Mouse (Mus musculus): ENCODE data around the gene Rab9b. TPM values are rescaled to one million over a fixed set of nuclear protein-coding genes. Genes with fewer than 3 reads are reported as not detected.
A peak's percentile ranks its signal among the peaks of the same experiment; 100 is the strongest.

Gene Rab9b
- 12.2 and 12.9 TPM in 2 replicates for polyA plus RNA-seq (2012; rRNA removed)

DNA sequence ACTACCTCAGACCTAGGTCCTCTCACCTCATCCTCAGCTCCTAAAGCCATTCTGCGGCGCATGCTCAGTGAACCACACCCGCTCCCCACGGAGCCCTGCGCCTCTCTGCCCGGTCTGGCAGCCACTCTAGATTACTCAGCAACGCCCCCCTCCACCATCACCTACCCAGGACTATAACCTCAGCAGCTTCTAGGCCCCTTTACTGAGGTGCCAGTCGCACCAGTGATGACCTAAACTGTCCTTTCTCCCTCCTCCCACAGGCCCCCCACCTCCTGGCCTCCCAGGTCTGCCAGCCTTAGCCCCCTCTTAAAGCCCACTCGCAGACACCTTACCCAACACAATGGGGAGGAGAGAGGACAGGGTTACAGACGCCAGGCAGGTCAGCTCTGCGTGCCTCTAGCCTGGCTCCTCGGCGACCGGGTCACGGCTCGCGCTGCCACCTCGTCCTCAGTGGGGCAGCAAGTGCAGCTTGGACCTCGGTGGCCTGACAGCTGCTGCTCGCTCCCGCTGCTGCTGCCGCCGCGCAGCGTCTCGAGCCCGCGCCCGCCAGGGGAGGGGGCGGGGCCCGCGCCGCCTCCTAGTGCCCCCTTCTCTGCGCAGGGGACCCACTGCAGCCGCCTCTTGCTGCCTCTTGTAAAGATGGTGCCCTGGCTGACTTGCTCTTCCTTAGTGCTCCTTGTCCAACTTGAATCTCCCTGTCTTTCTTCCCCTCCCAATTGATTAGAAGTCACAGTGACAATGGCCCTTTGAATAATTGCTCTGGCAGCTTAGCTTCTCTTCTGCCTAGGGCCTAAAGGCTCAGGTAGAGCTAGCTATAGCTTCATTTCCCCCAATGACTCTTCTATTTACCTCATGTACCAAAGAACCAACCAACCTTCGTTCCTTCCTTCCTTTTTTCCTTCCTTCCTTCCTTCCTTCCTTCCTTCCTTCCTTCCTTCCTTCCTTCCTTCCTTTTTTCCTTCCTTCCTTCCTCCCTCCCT, at the start of gene Rab9b:
Rab9b (minus strand) TSS at position 695 of the 980 bp plus-strand sequence.
- Histone ChIP-seq H3K27ac (ENCODE audit: insufficient read depth, low read length) (peak within 1 kb of the TSS; percentile 95), H3K4me1 (ENCODE audit: control insufficient read depth, insufficient read depth, low read length) (no peaks in the 10 kb centered on the region), H3K27me3 (ENCODE audit: control insufficient read depth, insufficient read depth, low read length) (no peaks in the 10 kb centered on the region), H3K4me3 (replicated peaks; ENCODE audit: insufficient read depth, low read depth, low read length) (peak within 1 kb of the TSS; percentile 97)
- DNase-seq, result peak; percentile 73 to 74
- 15% methylated on average over 16 of the region's 36 CpGs for WGBS
- TF ChIP-seq CTCF (IDR thresholded peaks at IDR 0.05; ENCODE audit: borderline replicate concordance, insufficient read depth, low read depth, low read length), result no peak
- TF ChIP-seq POLR2A (IDR thresholded peaks at IDR 0.05; ENCODE audit: borderline replicate concordance, insufficient read depth, low read length), result 0 out of 2 replicates have a peak, but pooled peaks have one; percentile 28

DNA sequence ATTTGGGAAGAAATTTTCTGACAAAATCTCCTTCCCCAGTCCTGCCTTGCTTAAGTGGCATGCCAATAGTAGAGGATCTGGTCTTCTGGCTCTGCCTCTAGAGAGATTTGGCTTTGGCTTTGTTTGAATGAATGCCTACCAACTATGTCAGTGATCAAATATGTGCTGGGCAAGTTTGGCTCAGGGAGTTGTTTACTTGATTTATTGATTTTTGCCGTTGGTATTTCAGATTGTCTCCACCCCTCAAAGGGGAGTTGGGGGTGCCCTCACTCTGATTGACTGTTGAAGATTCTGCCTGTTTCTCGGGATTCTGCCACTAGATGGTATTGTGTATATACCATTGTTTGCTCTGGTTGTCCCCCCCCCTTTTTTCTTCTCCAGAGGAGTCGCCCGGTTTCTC, 35.8 kb upstream of the Rab9b start:
- Histone ChIP-seq H3K27me3 (ENCODE audit: control insufficient read depth, insufficient read depth, low read length) (no peaks in the 10 kb centered on the region), H3K27ac (ENCODE audit: insufficient read depth, low read length) (no peak overlapping the region), H3K4me1 (ENCODE audit: control insufficient read depth, insufficient read depth, low read length) (no peaks in the 10 kb centered on the region), H3K4me3 (replicated peaks; ENCODE audit: insufficient read depth, low read depth, low read length) (no peak overlapping the region)
- DNase-seq, result no peak
- WGBS, result 46% methylated on average over 4 of the region's 4 CpGs
- TF ChIP-seq POLR2A (IDR thresholded peaks at IDR 0.05; ENCODE audit: borderline replicate concordance, insufficient read depth, low read length), result no peak
- no peak for TF ChIP-seq CTCF (IDR thresholded peaks at IDR 0.05; ENCODE audit: borderline replicate concordance, insufficient read depth, low read depth, low read length)

DNA sequence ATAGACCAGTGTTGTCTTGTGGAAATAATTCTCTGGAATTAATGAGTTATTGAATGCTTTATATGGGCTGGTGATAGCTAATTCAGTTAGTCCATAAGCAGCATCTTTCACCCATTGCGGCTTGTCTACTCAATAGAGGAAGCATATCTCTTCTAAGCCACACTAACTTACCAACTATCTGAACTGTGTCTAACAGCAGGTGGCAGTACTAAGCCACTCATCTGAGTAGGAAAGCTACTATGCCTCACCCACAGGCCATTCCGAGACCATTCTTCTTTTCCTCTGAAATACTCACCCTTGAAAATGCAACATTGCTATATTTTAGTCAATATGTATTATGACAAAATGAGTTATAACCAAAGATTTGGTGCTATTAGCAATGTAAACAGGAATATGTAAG, 27.2 kb upstream of the Rab9b start:
- no peaks in the 10 kb centered on the region for H3K4me1 ChIP-seq (ENCODE audit: control insufficient read depth, insufficient read depth, low read length)
- TF ChIP-seq POLR2A (IDR thresholded peaks at IDR 0.05; ENCODE audit: borderline replicate concordance, insufficient read depth, low read length), result no peak
- TF ChIP-seq CTCF (IDR thresholded peaks at IDR 0.05; ENCODE audit: borderline replicate concordance, insufficient read depth, low read depth, low read length), result peak; percentile 23; the same call in 1 of the 2 replicates
- DNase-seq, result peak in 1 of 2 experiments; percentile 1
- H3K27ac ChIP-seq (ENCODE audit: insufficient read depth, low read length), result no peak overlapping the region
- H3K27me3 ChIP-seq (ENCODE audit: control insufficient read depth, insufficient read depth, low read length), result no peaks in the 10 kb centered on the region
- 63% methylated on average over 2 of the region's 2 CpGs for WGBS
- no peak overlapping the region for H3K4me3 ChIP-seq (replicated peaks; ENCODE audit: insufficient read depth, low read depth, low read length)

DNA sequence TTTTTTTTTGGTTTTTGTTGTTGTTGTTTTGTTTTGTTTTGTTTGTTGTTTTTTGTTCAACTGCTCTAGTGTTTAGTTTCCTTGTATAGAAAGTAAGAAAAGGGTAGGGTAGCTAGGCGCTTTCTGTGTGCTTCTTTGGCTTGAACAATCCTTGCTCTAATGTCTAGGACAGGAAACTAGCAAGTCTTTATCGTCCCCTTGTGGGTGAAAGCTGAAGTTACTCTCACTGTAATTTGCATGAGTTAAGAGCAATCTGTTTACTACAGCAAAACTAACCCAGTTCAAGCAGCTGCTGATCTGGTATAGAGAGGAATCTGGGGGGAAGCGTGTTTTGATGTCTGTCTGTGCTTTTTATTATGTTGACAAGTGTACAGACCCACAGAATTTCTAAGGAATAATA, 18.3 kb downstream of the Rab9b start:
- no peak for DNase-seq
- Histone ChIP-seq H3K4me1 (ENCODE audit: control insufficient read depth, insufficient read depth, low read length) (no peaks in the 10 kb centered on the region), H3K27ac (ENCODE audit: insufficient read depth, low read length) (no peak overlapping the region), H3K4me3 (replicated peaks; ENCODE audit: insufficient read depth, low read depth, low read length) (no peak overlapping the region), H3K27me3 (ENCODE audit: control insufficient read depth, insufficient read depth, low read length) (no peaks in the 10 kb centered on the region)
- 43% methylated on average over 3 of the region's 3 CpGs for WGBS
- TF ChIP-seq POLR2A (IDR thresholded peaks at IDR 0.05; ENCODE audit: borderline replicate concordance, insufficient read depth, low read length) (no peak), CTCF (IDR thresholded peaks at IDR 0.05; ENCODE audit: borderline replicate concordance, insufficient read depth, low read depth, low read length) (no peak)

DNA sequence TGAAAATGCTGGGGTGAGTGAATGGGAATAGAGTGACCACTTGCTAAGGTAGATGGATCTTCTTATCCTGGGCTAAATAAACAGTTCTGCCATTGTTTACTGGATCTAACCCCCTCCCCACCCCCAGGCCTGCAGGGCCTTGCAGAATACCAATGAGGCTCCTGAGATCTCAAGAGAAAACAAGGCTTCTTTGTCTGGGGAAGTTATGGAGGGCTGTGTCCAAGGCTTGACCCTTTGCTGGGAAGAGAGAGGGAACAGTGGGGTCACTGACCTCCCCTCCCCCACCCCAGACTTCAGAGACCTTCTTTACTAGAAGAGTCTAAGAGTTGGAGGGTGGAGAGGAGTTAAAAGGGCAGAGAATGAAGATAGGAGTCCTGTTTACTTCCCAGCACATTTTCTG, 39.9 kb downstream of the Rab9b start:
- H3K4me1 ChIP-seq (ENCODE audit: control insufficient read depth, insufficient read depth, low read length), result no peaks in the 10 kb centered on the region
- no peak for DNase-seq
- no peak overlapping the region for H3K4me3 ChIP-seq (replicated peaks; ENCODE audit: insufficient read depth, low read depth, low read length)
- TF ChIP-seq POLR2A (IDR thresholded peaks at IDR 0.05; ENCODE audit: borderline replicate concordance, insufficient read depth, low read length) (no peak), CTCF (IDR thresholded peaks at IDR 0.05; ENCODE audit: borderline replicate concordance, insufficient read depth, low read depth, low read length) (no peak)
- H3K27me3 ChIP-seq (ENCODE audit: control insufficient read depth, insufficient read depth, low read length), result no peaks in the 10 kb centered on the region
- no peak overlapping the region for H3K27ac ChIP-seq (ENCODE audit: insufficient read depth, low read length)

DNA sequence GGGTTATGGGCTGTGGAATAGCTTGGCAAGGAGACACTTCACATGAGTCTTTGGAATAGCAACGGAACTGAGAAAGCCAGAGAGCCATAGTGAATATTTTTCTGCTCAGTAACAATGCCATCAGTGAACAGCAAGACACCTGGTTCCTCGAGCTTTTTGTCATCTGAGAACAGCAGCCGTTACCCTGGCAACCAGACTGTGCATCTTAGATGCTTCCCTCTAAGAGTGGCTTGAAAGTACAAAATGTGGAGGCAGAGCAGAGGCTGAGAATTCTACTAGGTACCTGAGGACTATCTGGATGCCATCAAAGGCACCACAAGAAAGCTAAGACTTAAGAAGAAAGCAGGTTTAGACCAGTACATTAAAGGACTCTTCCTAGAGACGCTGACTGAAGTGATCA, 43.5 kb downstream of the Rab9b start:
- no peaks in the 10 kb centered on the region for H3K27me3 ChIP-seq (ENCODE audit: control insufficient read depth, insufficient read depth, low read length)
- DNase-seq, result no peak
- no peak overlapping the region for H3K27ac ChIP-seq (ENCODE audit: insufficient read depth, low read length)
- TF ChIP-seq CTCF (IDR thresholded peaks at IDR 0.05; ENCODE audit: borderline replicate concordance, insufficient read depth, low read depth, low read length), result no peak
- no peak for TF ChIP-seq POLR2A (IDR thresholded peaks at IDR 0.05; ENCODE audit: borderline replicate concordance, insufficient read depth, low read length)
- H3K4me1 ChIP-seq (ENCODE audit: control insufficient read depth, insufficient read depth, low read length), result no peaks in the 10 kb centered on the region
- no peak overlapping the region for H3K4me3 ChIP-seq (replicated peaks; ENCODE audit: insufficient read depth, low read depth, low read length)
- WGBS, result 44% methylated on average over 4 of the region's 4 CpGs

DNA sequence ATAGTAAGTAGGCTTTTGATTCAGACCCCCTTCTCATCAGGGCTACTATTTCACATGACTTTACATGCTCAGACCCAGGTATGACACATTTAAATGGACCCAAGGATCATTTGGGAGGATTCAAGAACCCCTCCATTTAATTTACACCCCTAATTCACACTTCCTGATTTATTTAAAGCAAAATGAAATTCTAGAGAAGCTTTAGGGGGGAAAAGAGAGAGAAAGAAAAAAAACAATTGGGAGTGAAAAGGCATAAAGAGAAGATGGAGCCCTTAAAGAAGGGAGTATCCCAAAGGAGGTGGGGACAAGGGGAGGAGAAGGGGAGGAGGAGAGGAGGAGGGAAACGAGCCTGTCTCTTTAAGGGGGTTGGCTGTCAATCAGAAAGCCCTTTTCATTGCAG, 46.2 kb downstream of the Rab9b start, which contains the start of gene Plp1:
Plp1 (plus strand) TSS at position 301 of the 400 bp plus-strand sequence.
- H3K4me1 ChIP-seq (ENCODE audit: control insufficient read depth, insufficient read depth, low read length), result no peaks in the 10 kb centered on the region
- whole genome bisulfite sequencing, result 0% methylated on average over 1 of the region's 1 CpGs
- no peak within 1 kb of the TSS; the same call in 1 of the 2 replicates for H3K27ac ChIP-seq (ENCODE audit: insufficient read depth, low read length)
- DNase-seq, result no peak
- H3K4me3 ChIP-seq (replicated peaks; ENCODE audit: insufficient read depth, low read depth, low read length), result no peak within 1 kb of the TSS
- no peaks in the 10 kb centered on the region for H3K27me3 ChIP-seq (ENCODE audit: control insufficient read depth, insufficient read depth, low read length)
- no peak for TF ChIP-seq POLR2A (IDR thresholded peaks at IDR 0.05; ENCODE audit: borderline replicate concordance, insufficient read depth, low read length)
- TF ChIP-seq CTCF (IDR thresholded peaks at IDR 0.05; ENCODE audit: borderline replicate concordance, insufficient read depth, low read depth, low read length), result no peak

DNA sequence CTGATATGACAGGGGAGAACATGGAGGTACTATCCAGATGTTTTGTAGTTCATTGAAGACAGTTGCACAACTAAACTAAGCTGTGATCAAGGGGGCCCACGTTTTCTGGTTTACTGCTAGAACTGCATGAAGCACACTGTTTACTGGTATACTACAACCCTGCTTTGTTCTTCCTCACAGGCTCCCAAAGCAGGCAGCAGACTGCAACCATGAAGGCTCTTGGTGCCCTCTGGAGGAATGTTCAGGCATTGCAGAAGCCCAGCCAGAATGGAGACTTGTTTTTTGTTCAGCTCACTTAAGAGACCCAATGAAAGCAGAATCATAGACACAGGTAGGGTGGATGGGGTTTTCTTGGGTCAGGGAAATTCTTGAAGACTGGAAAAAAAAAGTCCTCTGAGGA, 48.3 kb downstream of the Rab9b start:
- Histone ChIP-seq H3K4me1 (ENCODE audit: control insufficient read depth, insufficient read depth, low read length) (no peaks in the 10 kb centered on the region), H3K27ac (ENCODE audit: insufficient read depth, low read length) (no peak overlapping the region), H3K27me3 (ENCODE audit: control insufficient read depth, insufficient read depth, low read length) (no peaks in the 10 kb centered on the region), H3K4me3 (replicated peaks; ENCODE audit: insufficient read depth, low read depth, low read length) (no peak overlapping the region)
- TF ChIP-seq CTCF (IDR thresholded peaks at IDR 0.05; ENCODE audit: borderline replicate concordance, insufficient read depth, low read depth, low read length) (peak; percentile 76), POLR2A (IDR thresholded peaks at IDR 0.05; ENCODE audit: borderline replicate concordance, insufficient read depth, low read length) (no peak)
- DNase-seq, result peak; percentile 57 to 72
- 0% methylated on average over 1 of the region's 1 CpGs for WGBS

Measured in cerebellum, adult 2 months (tissue).